Mouse (Mus musculus) gastrocnemius, postnatal 25 days (tissue): Measurements from ENCODE around the gene Rabgap1l. TPM values are rescaled to one million over a fixed set of nuclear protein-coding genes. Genes with fewer than 3 reads are reported as not detected.
"Not testable (repeated sequence)": the region's sequence is repeated elsewhere in the genome, so short reads cannot be mapped to it uniquely, and the experiment has no call there.

Experiments used
- DNase-seq: peaks from one replicate; pipeline ENCODE4 v3.0.0; 2022
- total RNA-seq, 2 experiments: library from RNA; stranded (reverse); gene quantifications; 1 replicate in 1 of 2; 2 replicates in 1 of 2; pipeline ENCODE4 v1.2.3; 2021

Gene Rabgap1l
- total RNA-seq, 2 experiments from 2014 or later = 9.4 to 11.8 TPM

GRCm38 (mm10) chr1:160309951-160310350 is 483.1 kb downstream of the Rabgap1l start:
- no peak for DNase-seq

- DNase-seq = peak; percentile 11
Observed at GRCm38 (mm10) chr1:160308996-160309395, 484.0 kb downstream of the Rabgap1l start.

- no peak for DNase-seq
Observed at GRCm38 (mm10) chr1:160308498-160308897, 484.5 kb downstream of the Rabgap1l start.

GRCm38 (mm10) chr1:160306866-160307616 is 486.0 kb downstream of the Rabgap1l start:
- no peak for DNase-seq

- DNase-seq = no peak
Observed at GRCm38 (mm10) chr1:160306336-160306735, 486.7 kb downstream of the Rabgap1l start.

- DNase-seq = no peak
Observed at GRCm38 (mm10) chr1:160305826-160306225, 487.2 kb downstream of the Rabgap1l start.

- DNase-seq = no peak
Observed at GRCm38 (mm10) chr1:160304969-160305498, 488.0 kb downstream of the Rabgap1l start.

GRCm38 (mm10) chr1:160302268-160302667 is 490.7 kb downstream of the Rabgap1l start:
- no peak for DNase-seq

- DNase-seq = no peak
Observed at GRCm38 (mm10) chr1:160301156-160301555, 491.9 kb downstream of the Rabgap1l start.

GRCm38 (mm10) chr1:160300704-160301103 is 492.3 kb downstream of the Rabgap1l start:
- DNase-seq = no peak

- DNase-seq = no peak
Observed at GRCm38 (mm10) chr1:160299979-160300378, 493.0 kb downstream of the Rabgap1l start.

- DNase-seq = no peak
Observed at GRCm38 (mm10) chr1:160298893-160299292, 494.1 kb downstream of the Rabgap1l start.

- no peak for DNase-seq
Observed at GRCm38 (mm10) chr1:160297701-160298100, 495.3 kb downstream of the Rabgap1l start.

- DNase-seq = no peak
Observed at GRCm38 (mm10) chr1:160295323-160295722, 497.7 kb downstream of the Rabgap1l start.

GRCm38 (mm10) chr1:160293488-160293887 is 499.5 kb downstream of the Rabgap1l start:
- DNase-seq = no peak

GRCm38 (mm10) chr1:160292058-160292457 is 501.0 kb downstream of the Rabgap1l start:
- DNase-seq = no peak

GRCm38 (mm10) chr1:160290242-160290641 is 502.8 kb downstream of the Rabgap1l start:
- DNase-seq = no peak

GRCm38 (mm10) chr1:160287058-160287645 is 505.9 kb downstream of the Rabgap1l start:
- no peak for DNase-seq

- no peak for DNase-seq
Observed at GRCm38 (mm10) chr1:160286400-160287057, 506.5 kb downstream of the Rabgap1l start.

- DNase-seq = no peak
Observed at GRCm38 (mm10) chr1:160284241-160284640, 508.8 kb downstream of the Rabgap1l start.

GRCm38 (mm10) chr1:160282166-160282874 is 510.7 kb downstream of the Rabgap1l start:
- DNase-seq = not testable (repeated sequence)
